Mouse (Mus musculus) CD4-positive, CD25-positive, alpha-beta regulatory T cell, adult 4 months (primary cell): ENCODE data around the gene Naa38. TPM values are rescaled to one million over a fixed set of nuclear protein-coding genes. Genes with fewer than 3 reads are reported as not detected.

Experiments used
- ATAC-seq: one replicate; pipeline ENCODE4 v1.8.0; 2017
- polyA plus RNA-seq, 2 experiments: library from polyadenylated mRNA; unstranded; fragments of 100-300 nt; shearing (Covaris generic); gene quantifications; one replicate each; pipeline ENCODE4 v1.2.1; 2017

Gene Naa38
- polyA plus RNA-seq, 2 experiments from 2014 or later, result 87.8 to 116 TPM

GRCm38 (mm10) chr11:69401210-69401637, 5.9 kb downstream of the Naa38 start:
- ATAC-seq, result peak; percentile 88

GRCm38 (mm10) chr11:69401987-69402386, 6.7 kb downstream of the Naa38 start:
- ATAC-seq, result no peak

GRCm38 (mm10) chr11:69403691-69404594, 8.7 kb downstream of the Naa38 start:
- no peak for ATAC-seq

GRCm38 (mm10) chr11:69404595-69405396, 9.5 kb downstream of the Naa38 start:
- no peak for ATAC-seq

- no peak for ATAC-seq
Observed at GRCm38 (mm10) chr11:69405397-69406200, 10.3 kb downstream of the Naa38 start.

GRCm38 (mm10) chr11:69406282-69406681, 11.0 kb downstream of the Naa38 start:
- ATAC-seq, result no peak

GRCm38 (mm10) chr11:69406867-69407723, 11.8 kb downstream of the Naa38 start:
- no peak for ATAC-seq

GRCm38 (mm10) chr11:69407724-69408004, 12.4 kb downstream of the Naa38 start:
- no peak for ATAC-seq

- ATAC-seq, result peak; percentile 64
Observed at GRCm38 (mm10) chr11:69408541-69409377, 13.5 kb downstream of the Naa38 start.

- peak; percentile 63 for ATAC-seq
Observed at GRCm38 (mm10) chr11:69409378-69410044, 14.2 kb downstream of the Naa38 start.

- ATAC-seq, result no peak
Observed at GRCm38 (mm10) chr11:69410045-69410309, 14.7 kb downstream of the Naa38 start.

- peak; percentile 57 for ATAC-seq
Observed at GRCm38 (mm10) chr11:69410310-69411072, 15.2 kb downstream of the Naa38 start.

- no peak for ATAC-seq
Observed at GRCm38 (mm10) chr11:69411073-69411535, 15.8 kb downstream of the Naa38 start.

GRCm38 (mm10) chr11:69411538-69412203, 16.4 kb downstream of the Naa38 start:
- ATAC-seq, result peak; percentile 2

- ATAC-seq, result no peak
Observed at GRCm38 (mm10) chr11:69412548-69412947, 17.3 kb downstream of the Naa38 start.

- no peak for ATAC-seq
Observed at GRCm38 (mm10) chr11:69413221-69414181, 18.2 kb downstream of the Naa38 start, which contains the start of gene Kdm6b. Gene Kdm6b (minus strand): TSS chr11:69413675.

GRCm38 (mm10) chr11:69414421-69415326, 19.4 kb downstream of the Naa38 start:
- no peak for ATAC-seq
